Mouse (Mus musculus) hindbrain, embryonic 14.5 days (tissue): ENCODE measurements around the gene Lgals3bp. TPM values are rescaled to one million over a fixed set of nuclear protein-coding genes. Genes with fewer than 3 reads are reported as not detected.
A peak's percentile ranks its signal among the peaks of the same experiment; 100 is the strongest.
"Not testable (repeated sequence)": the region's sequence is repeated elsewhere in the genome, so short reads cannot be mapped to it uniquely, and the experiment has no call there.

Source experiments
- ATAC-seq: fragments of 200-750 bp; cut with Nextera tagmentation; 2 replicates; pipeline ENCODE4 v1.8.0; 2017; ENCODE audit warnings: moderate number of reproducible peaks, mild to moderate bottlenecking, moderate TSS enrichment, moderate library complexity; ENCODE audit not compliant: low FRiP score
- DNase-seq: peaks from one replicate; pipeline ENCODE4 v3.0.0-alpha.2; 2015; ENCODE audit warnings: low spot score
- H3K27ac ChIP-seq: fragments of 300-500 bp; sonication (generic); 2 replicates; pipeline ENCODE4 v1.5.1; 2014; ENCODE audit warnings: mild to moderate bottlenecking, moderate library complexity
- H3K27me3 ChIP-seq: fragments of 300-500 bp; sonication (generic); 2 replicates; pipeline ENCODE4 v1.6.1; 2014; ENCODE audit warnings: mild to moderate bottlenecking, low read length, mixed read lengths; ENCODE audit not compliant: control insufficient read depth, insufficient read depth
- H3K36me3 ChIP-seq: fragments of 300-500 bp; sonication (generic); replicated peaks from 2 replicates; pipeline ENCODE4 v1.6.1; 2014; ENCODE audit not compliant: control insufficient read depth, insufficient read depth
- H3K4me1 ChIP-seq: fragments of 300-500 bp; sonication (generic); replicated peaks from 2 replicates; pipeline ENCODE4 v1.6.1; 2014; ENCODE audit warnings: antibody characterized with exemption, low read length, mixed read lengths; ENCODE audit not compliant: control insufficient read depth, insufficient read depth
- H3K4me2 ChIP-seq: fragments of 300-500 bp; sonication (generic); replicated peaks from 2 replicates; pipeline ENCODE4 v1.6.1; 2014; ENCODE audit warnings: mild to moderate bottlenecking, moderate library complexity
- H3K4me3 ChIP-seq: fragments of 300-500 bp; sonication (generic); replicated peaks from 2 replicates; pipeline ENCODE4 v1.5.1; 2014; ENCODE audit warnings: mild to moderate bottlenecking, low read length
- H3K9ac ChIP-seq: fragments of 300-500 bp; sonication (generic); 2 replicates; pipeline ENCODE4 v1.6.1; 2014
- H3K9me3 ChIP-seq: fragments of 300-500 bp; sonication (generic); 2 replicates; pipeline ENCODE4 v1.6.1; 2016; ENCODE audit warnings: low read length; ENCODE audit not compliant: control insufficient read depth
- WGBS: fragments of 180-500 bp; shearing (Covaris S2); extraction: QIAGEN DNeasy Blood & Tissue Kit; methylation state at CpG from one replicate; pipeline ENCODE4 v1.1.7; 2014; 5-methylcytosine and 5-hydroxymethylcytosine counted together
- polyA plus RNA-seq: library from polyadenylated mRNA; unstranded; fragments of >200 nt; fragmentation: Nextera tagmentation; extraction: Ambion mirVana; gene quantifications from 2 replicates; pipeline ENCODE4 v1.2.1, GENCODE M21; 2014

Lgals3bp gene
- polyA plus RNA-seq, 1 experiment from 2014 or later = 4.7 TPM

GRCm38 (mm10) chr11:118393991-118394390 is 7.9 kb downstream of the Lgals3bp start:
- Histone ChIP-seq H3K36me3 (no peaks in the 10 kb centered on the region), H3K4me1 (no peaks in the 10 kb centered on the region), H3K4me3 (no peak overlapping the region), H3K27me3 (no peaks in the 10 kb centered on the region), H3K9me3 (no peaks in the 10 kb centered on the region), H3K9ac (no peak overlapping the region), H3K27ac (no peak overlapping the region), H3K4me2 (no peak overlapping the region)
- ATAC-seq = no peak
- WGBS = 78% methylated on average over 5 of the region's 5 CpGs
- DNase-seq = no peak

DNA sequence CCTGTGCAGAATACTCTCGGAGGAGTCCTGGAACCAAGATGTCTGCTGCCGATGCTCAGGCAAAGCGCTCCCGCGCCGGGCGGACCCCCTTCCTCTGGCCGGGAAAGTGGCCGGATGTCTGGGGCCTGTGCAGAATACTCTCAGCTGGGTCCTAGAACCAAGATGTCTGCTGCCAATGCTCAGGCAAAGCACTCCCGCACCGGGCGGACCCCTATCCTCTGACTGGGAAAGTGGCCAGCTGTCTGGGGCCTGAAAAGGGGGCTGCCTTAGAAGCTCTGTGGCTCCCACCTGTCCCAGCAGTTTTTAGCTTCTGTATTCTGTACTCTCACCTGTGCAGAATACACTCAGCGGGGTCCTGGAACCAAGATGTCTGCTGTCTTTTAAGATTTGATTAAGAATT is 14.1 kb downstream of the Lgals3bp start:
- 95% methylated on average over 13 of the region's 13 CpGs for WGBS
- not testable (repeated sequence) for H3K4me3 ChIP-seq, DNase-seq, H3K9me3 ChIP-seq, H3K4me2 ChIP-seq, H3K4me1 ChIP-seq, H3K36me3 ChIP-seq, ATAC-seq, H3K27ac ChIP-seq, H3K27me3 ChIP-seq, H3K9ac ChIP-seq

DNA sequence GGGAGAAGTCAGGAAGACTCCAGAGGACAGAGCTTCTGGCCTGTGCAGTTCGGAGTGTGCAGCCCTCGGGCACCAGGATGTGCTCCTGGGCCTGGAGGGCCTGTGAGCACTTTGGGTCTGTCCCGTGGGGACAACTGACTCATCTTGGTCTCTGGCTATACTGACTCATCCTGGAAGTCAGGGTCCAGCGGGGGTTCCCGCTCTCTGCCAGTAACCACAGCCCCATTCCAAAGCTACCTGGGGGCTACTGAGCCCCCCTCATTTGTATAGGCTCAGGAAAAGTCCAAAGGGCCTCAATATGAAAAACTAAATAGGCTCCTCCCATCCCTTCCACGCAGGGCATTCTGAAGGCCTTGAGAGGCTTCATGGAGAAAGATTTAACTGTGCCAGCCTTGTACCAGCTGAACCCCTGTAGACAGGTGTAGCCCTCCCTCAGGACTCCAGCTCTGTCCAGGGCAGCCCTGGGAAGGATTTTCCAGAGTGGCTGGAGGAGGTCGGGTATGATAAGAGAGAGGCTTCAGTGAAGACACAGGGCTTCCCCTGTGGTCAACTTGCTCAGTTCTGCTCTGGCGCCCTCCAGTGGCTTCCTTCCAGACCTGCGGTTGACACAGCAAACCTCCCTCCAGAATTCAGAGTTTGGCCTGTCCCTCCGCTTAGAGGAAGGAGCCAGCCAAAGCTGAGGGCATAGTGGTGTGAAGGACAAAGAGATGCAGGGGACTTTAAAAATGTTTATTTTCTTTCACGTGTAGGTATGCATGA is 22.5 kb downstream of the Lgals3bp start:
- H3K4me3 ChIP-seq = no peak overlapping the region
- DNase-seq = peak; percentile 78
- 45% methylated on average over 11 of the region's 11 CpGs for WGBS

GRCm38 (mm10) chr11:118378656-118379055 is 23.2 kb downstream of the Lgals3bp start:
- no peak for DNase-seq
- 85% methylated on average over 6 of the region's 6 CpGs for WGBS
- no peaks in the 10 kb centered on the region for H3K4me1 ChIP-seq

More for the DNA sequence above, 22.5 kb downstream of the Lgals3bp start:
- Histone ChIP-seq H3K4me2 (no peak overlapping the region), H3K27ac (no peak overlapping the region), H3K4me1 (no peaks in the 10 kb centered on the region), H3K27me3 (no peaks in the 10 kb centered on the region), H3K9me3 (no peaks in the 10 kb centered on the region), H3K36me3 (no peaks in the 10 kb centered on the region), H3K9ac (no peak overlapping the region)
- ATAC-seq = no peak

GRCm38 (mm10) chr11:118376323-118376722 is 25.6 kb downstream of the Lgals3bp start:
- not testable (repeated sequence) for H3K36me3 ChIP-seq, H3K27ac ChIP-seq, H3K27me3 ChIP-seq, H3K9ac ChIP-seq, ATAC-seq, H3K4me2 ChIP-seq, DNase-seq, H3K4me3 ChIP-seq, H3K4me1 ChIP-seq, H3K9me3 ChIP-seq

More at GRCm38 (mm10) chr11:118378656-118379055, 23.2 kb downstream of the Lgals3bp start:
- Histone ChIP-seq H3K27ac (no peak overlapping the region), H3K9me3 (no peaks in the 10 kb centered on the region), H3K4me2 (no peak overlapping the region), H3K36me3 (no peaks in the 10 kb centered on the region), H3K27me3 (no peaks in the 10 kb centered on the region), H3K9ac (no peak overlapping the region), H3K4me3 (no peak overlapping the region)
- no peak for ATAC-seq

DNA sequence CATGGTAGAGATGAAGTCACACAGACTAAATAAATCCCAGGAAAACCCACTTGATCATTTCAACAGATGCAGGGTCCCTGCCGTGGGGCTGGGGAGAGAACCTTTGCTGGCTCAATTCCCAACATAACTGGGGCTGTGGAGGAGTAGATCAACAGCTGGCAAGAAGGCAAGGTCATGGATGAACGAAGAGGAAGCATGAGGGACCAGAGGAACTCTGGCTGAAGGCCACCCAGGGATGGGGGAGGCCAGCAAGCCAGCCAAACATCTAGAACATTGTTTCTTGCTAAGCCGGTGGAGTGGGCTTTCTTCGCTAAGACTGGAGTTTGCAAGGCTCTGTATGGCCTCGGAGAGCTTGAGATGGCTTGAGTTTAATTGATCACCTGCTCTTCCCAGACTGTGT is 26.0 kb downstream of the Lgals3bp start:
- ATAC-seq = no peak

GRCm38 (mm10) chr11:118375461-118375860 is 26.4 kb downstream of the Lgals3bp start:
- H3K27ac ChIP-seq = no peak overlapping the region
- DNase-seq (no peak), ATAC-seq (no peak)
- H3K36me3 ChIP-seq = no peaks in the 10 kb centered on the region
- no peak overlapping the region for H3K4me2 ChIP-seq
- 86% methylated on average over 8 of the region's 8 CpGs for WGBS
- H3K9ac ChIP-seq = no peak overlapping the region
- no peaks in the 10 kb centered on the region for H3K9me3 ChIP-seq
- no peak overlapping the region for H3K4me3 ChIP-seq
- H3K4me1 ChIP-seq = no peaks in the 10 kb centered on the region
- H3K27me3 ChIP-seq = no peaks in the 10 kb centered on the region

More for the DNA sequence above, 26.0 kb downstream of the Lgals3bp start:
- Histone ChIP-seq H3K9ac (no peak overlapping the region), H3K4me1 (no peaks in the 10 kb centered on the region), H3K4me2 (no peak overlapping the region), H3K4me3 (no peak overlapping the region), H3K27me3 (no peaks in the 10 kb centered on the region), H3K36me3 (no peaks in the 10 kb centered on the region), H3K9me3 (no peaks in the 10 kb centered on the region), H3K27ac (no peak overlapping the region)
- WGBS = 81% methylated on average over 5 of the region's 5 CpGs
- DNase-seq = no peak

DNA sequence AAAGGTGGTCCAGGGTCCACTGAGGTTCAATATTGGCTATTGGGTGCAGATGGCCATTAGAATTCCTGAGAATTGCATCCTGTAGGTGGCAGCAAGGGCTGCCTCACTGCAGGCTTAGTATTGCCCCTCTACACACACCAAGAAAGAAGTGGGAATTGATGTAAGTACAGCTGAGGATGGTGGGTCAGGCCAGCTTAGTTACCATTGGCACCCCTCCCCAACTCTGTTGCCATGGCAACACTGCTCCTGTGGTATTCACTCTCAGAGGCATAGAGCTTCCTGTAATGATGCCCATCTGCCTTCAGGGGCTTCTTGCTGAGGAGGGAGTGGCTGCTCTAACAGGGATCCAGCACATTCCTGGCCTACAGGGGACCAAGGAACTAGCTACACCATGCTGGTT is 26.9 kb downstream of the Lgals3bp start:
- DNase-seq = no peak
- no peaks in the 10 kb centered on the region for H3K27me3 ChIP-seq
- no peak overlapping the region for H3K4me3 ChIP-seq
- ATAC-seq = no peak
- H3K9me3 ChIP-seq = no peaks in the 10 kb centered on the region
- no peak overlapping the region for H3K9ac ChIP-seq
- H3K36me3 ChIP-seq = no peaks in the 10 kb centered on the region
- no peak overlapping the region for H3K4me2 ChIP-seq
- no peaks in the 10 kb centered on the region for H3K4me1 ChIP-seq
- H3K27ac ChIP-seq = no peak overlapping the region

DNA sequence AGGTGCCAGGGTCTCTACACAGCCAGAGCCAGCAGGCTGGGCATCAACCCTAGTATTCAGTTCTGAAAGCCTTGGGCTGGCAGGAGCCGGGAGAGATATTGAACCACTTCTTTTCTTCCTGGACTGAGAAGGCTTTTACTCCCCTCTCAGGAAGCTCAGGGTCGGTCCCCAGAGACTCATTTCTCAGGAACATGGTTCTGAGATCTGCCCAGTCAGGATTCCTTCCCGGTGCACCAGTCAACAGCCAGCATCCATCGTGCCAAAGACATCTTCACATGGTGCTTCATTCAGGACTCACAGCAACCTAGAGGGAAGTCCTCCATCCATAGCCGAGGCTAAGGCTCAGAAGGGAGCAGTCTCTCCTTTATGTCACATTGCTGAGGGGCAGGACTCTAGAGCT is 27.4 kb downstream of the Lgals3bp start:
- H3K27me3 ChIP-seq = no peaks in the 10 kb centered on the region
- H3K36me3 ChIP-seq = no peaks in the 10 kb centered on the region
- H3K4me2 ChIP-seq = no peak overlapping the region
- ATAC-seq (no peak), DNase-seq (no peak)
- no peak overlapping the region for H3K4me3 ChIP-seq
- H3K9me3 ChIP-seq = no peaks in the 10 kb centered on the region
- H3K4me1 ChIP-seq = no peaks in the 10 kb centered on the region
- H3K27ac ChIP-seq = no peak overlapping the region
- H3K9ac ChIP-seq = no peak overlapping the region
- WGBS = 67% methylated on average over 5 of the region's 5 CpGs

GRCm38 (mm10) chr11:118372641-118373040 is 29.3 kb downstream of the Lgals3bp start:
- no peak for ATAC-seq

More at GRCm38 (mm10) chr11:118372641-118373040, 29.3 kb downstream of the Lgals3bp start:
- Histone ChIP-seq H3K9me3 (no peaks in the 10 kb centered on the region), H3K27ac (no peak overlapping the region), H3K36me3 (no peaks in the 10 kb centered on the region), H3K9ac (no peak overlapping the region), H3K4me1 (no peaks in the 10 kb centered on the region), H3K27me3 (no peaks in the 10 kb centered on the region), H3K4me2 (no peak overlapping the region), H3K4me3 (no peak overlapping the region)
- WGBS = 62% methylated on average over 7 of the region's 7 CpGs
- DNase-seq = no peak
